Mouse (Mus musculus) heart, embryonic 16.5 days (tissue): ENCODE results near the gene Xrcc1. TPM values are rescaled to one million over a fixed set of nuclear protein-coding genes. Genes with fewer than 3 reads are reported as not detected.
"Not testable (repeated sequence)": the region's sequence is repeated elsewhere in the genome, so short reads cannot be mapped to it uniquely, and the experiment has no call there.

Source experiments
- ATAC-seq: fragments of 200-750 bp; cut with Nextera tagmentation; replicated peaks from 2 replicates; pipeline ENCODE4 v1.8.0; 2017; ENCODE audit warnings: moderate number of reproducible peaks; ENCODE audit not compliant: insufficient read depth, low FRiP score; ENCODE audit errors: extremely low read depth
- H3K27ac ChIP-seq: fragments of 300-500 bp; sonication (generic); 2 replicates; pipeline ENCODE4 v1.5.1; 2014; ENCODE audit warnings: mild to moderate bottlenecking, low read length, control low read depth, moderate library complexity
- H3K27me3 ChIP-seq: fragments of 300-500 bp; sonication (generic); 2 replicates; pipeline ENCODE4 v1.6.1; 2014; ENCODE audit warnings: low read length, mixed read lengths; ENCODE audit not compliant: control insufficient read depth, insufficient read depth
- H3K36me3 ChIP-seq: fragments of 300-500 bp; sonication (generic); 2 replicates; pipeline ENCODE4 v1.6.1; 2014; ENCODE audit not compliant: control insufficient read depth, insufficient read depth
- H3K4me1 ChIP-seq: fragments of 300-500 bp; sonication (generic); 2 replicates; pipeline ENCODE4 v1.6.1; 2014; ENCODE audit warnings: low read length, mixed read lengths; ENCODE audit not compliant: control insufficient read depth, insufficient read depth
- H3K4me2 ChIP-seq: fragments of 300-500 bp; sonication (generic); 2 replicates; pipeline ENCODE4 v1.6.1; 2014; ENCODE audit warnings: low read depth, mild to moderate bottlenecking, control low read depth, low read length
- H3K4me3 ChIP-seq: fragments of 300-500 bp; sonication (generic); 2 replicates; pipeline ENCODE4 v1.5.1; 2014; ENCODE audit warnings: mild to moderate bottlenecking, control low read depth, low read length
- H3K9ac ChIP-seq: fragments of 300-500 bp; sonication (generic); 2 replicates; pipeline ENCODE4 v1.6.1; 2014; ENCODE audit warnings: low read length, control low read depth
- H3K9me3 ChIP-seq: fragments of 300-500 bp; sonication (generic); replicated peaks from 2 replicates; pipeline ENCODE4 v1.6.1; 2016; ENCODE audit warnings: low read length; ENCODE audit not compliant: control insufficient read depth
- WGBS: fragments of 180-500 bp; shearing (Covaris S2); extraction: QIAGEN DNeasy Blood & Tissue Kit; methylation state at CpG from one replicate; pipeline ENCODE4 v1.1.7; 2014; 5-methylcytosine and 5-hydroxymethylcytosine counted together
- polyA plus RNA-seq: library from polyadenylated mRNA; unstranded; fragments of >200 nt; fragmentation: Nextera tagmentation; extraction: Ambion mirVana; gene quantifications from 2 replicates; pipeline ENCODE4 v1.2.1, GENCODE M21; 2015

Gene Xrcc1
- polyA plus RNA-seq, 1 experiment from 2014 or later = 91.5 TPM

DNA sequence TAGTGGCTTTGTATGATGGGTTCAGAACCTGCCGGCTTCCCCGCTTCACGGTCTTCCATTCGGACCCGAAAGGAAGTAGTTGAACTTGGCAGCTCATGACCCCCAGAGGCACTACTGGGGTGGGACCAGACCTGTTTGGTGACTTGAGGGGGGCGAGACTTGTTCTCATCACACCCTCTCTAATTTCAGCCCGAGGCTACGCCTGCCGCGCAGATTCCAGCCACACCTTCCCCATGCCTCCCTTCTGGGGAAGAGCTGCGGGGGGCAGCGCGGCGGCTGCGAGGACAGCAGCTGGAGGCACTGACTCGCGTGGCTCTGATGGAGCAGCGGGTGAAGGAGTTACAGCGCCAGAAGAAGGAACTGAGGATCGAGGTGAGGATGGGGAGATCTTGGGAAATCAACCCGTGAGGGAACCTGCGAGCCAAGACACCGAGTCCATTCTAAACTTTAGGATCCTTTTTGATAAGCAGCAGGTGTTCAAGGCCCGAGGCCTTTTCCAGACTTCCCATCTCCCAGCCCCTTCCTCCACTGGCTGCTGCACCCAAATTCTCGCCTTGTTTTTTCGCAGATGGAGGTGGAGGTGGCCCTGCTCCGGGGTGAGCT lies 66.3 kb downstream of the Xrcc1 start:
- Histone ChIP-seq H3K27ac (no peak overlapping the region), H3K4me3 (peak overlapping the region; percentile 33), H3K9ac (no peak overlapping the region), H3K4me1 (peaks cover 12% of the 10 kb centered on the region), H3K4me2 (peak overlapping the region; percentile 51), H3K27me3 (peaks cover 34% of the 10 kb centered on the region), H3K36me3 (no peaks in the 10 kb centered on the region), H3K9me3 (no peaks in the 10 kb centered on the region)
- no peak for ATAC-seq
- 6% methylated on average over 27 of the region's 27 CpGs for WGBS

DNA sequence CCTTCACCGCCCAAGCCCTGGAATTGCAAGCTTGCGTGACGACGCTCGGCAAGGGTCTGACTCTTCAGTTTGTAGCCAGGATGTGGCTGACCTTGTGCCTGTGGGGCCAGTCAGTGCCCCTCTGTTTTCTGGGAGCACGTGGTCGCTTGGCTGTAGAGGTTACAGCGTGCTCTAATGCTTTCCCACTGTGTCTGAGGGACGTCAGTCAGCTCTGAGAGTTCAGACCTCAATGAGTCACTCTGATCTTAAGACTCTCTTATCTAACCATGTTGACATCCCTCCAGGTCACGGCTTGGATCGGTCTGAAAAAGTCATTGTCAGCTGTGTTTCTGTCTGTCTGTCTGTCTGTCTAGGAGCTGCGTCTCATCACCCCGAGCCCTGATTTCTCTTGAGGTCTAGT lies 68.7 kb downstream of the Xrcc1 start:
- Histone ChIP-seq H3K4me3 (no peak overlapping the region), H3K36me3 (no peaks in the 10 kb centered on the region), H3K27me3 (peaks cover 29% of the 10 kb centered on the region), H3K27ac (no peak overlapping the region), H3K9ac (no peak overlapping the region), H3K4me1 (peaks cover 12% of the 10 kb centered on the region), H3K9me3 (no peaks in the 10 kb centered on the region), H3K4me2 (no peak overlapping the region)
- WGBS = 64% methylated on average over 13 of the region's 13 CpGs
- ATAC-seq = no peak

DNA sequence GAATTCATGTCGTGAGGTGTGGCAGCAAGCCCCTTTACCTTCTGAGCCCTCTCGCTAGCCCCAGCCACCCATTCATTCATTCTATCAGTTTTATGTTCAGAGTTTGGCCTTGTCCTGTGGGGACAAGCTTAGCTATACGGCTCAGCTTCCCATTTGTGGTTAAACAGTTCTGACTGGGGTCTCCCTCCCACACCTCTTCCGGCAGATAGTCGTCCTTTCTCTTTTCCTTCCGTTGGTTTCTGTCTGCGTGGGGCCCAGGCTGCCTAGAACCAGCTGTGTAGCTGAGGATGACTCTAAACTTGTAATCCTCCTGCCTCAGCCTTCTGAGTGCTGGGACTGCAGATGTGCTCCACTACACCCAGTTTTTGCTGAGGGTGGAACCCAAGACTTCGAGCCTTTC lies 71.7 kb downstream of the Xrcc1 start:
- peaks cover 11% of the 10 kb centered on the region for H3K27me3 ChIP-seq
- no peak for ATAC-seq
- 63% methylated on average over 8 of the region's 8 CpGs for WGBS
- peaks cover 5% of the 10 kb centered on the region; the same call in 1 of the 2 replicates for H3K9me3 ChIP-seq
- no peak overlapping the region for H3K4me3 ChIP-seq
- no peak overlapping the region for H3K27ac ChIP-seq
- no peaks in the 10 kb centered on the region for H3K36me3 ChIP-seq
- H3K4me2 ChIP-seq = no peak overlapping the region
- H3K4me1 ChIP-seq = peaks cover under 1% of the 10 kb centered on the region; the same call in 1 of the 2 replicates
- no peak overlapping the region for H3K9ac ChIP-seq

DNA sequence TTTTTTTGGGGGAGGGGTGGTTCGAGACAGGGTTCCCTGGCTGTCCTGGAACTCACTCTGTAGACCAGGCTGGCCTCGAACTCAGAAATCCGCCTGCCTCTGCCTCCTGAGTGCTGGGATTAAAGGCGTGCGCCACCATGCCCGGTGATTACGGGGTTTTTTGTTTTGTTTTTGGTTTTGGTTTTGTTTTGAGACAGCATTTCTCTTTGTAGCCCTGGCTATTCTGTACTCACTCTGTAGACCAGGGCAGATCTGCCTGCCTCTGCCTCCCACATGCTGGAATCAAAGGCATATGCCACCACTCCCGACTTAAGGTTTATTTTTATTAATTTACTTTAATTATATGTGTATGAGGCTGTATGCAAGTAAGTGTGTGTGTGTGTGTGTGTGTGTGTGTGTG lies 72.3 kb downstream of the Xrcc1 start:
- WGBS = 84% methylated on average over 8 of the region's 8 CpGs
- H3K9ac ChIP-seq = not testable (repeated sequence)

DNA sequence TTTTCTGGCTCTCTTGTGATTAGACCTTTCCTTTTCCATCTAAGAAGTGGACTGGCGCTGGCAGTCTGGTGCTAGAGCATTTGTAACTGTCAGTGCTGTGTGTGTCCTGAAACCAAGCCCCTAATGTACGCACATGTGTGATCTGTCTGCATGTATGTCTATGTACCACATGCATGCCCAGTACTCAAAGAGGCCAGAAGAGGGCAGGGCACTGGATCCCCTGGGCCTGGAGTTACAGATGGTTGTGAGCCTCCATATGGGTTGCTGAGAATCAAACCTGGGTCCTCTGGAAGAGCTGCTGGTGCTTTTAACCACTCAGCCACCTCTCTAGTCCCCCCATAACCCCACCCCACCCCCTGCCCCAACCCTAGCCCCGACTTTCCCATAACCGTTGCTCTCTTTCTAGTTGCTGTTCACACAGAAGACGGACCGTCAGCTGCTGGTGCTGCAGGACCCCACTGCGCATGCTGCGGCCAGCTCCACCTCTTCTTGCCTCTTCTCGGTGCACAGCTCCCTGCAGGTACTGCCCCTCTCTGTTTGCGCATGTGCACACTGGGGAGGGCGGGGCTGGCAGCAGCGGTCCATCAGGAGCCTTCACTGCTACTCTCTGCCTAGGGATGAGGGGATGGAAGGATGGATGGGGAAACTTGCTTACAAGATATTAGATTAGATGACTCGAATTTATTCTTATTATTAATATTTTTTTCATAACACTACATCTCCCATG lies 73.7 kb downstream of the Xrcc1 start:
- no peaks in the 10 kb centered on the region for H3K36me3 ChIP-seq
- 54% methylated on average over 13 of the region's 13 CpGs for WGBS
- H3K9me3 ChIP-seq = peaks cover 5% of the 10 kb centered on the region; the same call in 1 of the 2 replicates
- no peak for ATAC-seq
- peaks cover 2% of the 10 kb centered on the region for H3K27me3 ChIP-seq
- H3K9ac ChIP-seq = no peak overlapping the region
- H3K4me2 ChIP-seq = no peak overlapping the region
- H3K4me3 ChIP-seq = no peak overlapping the region
- no peak overlapping the region for H3K27ac ChIP-seq
- no peaks in the 10 kb centered on the region for H3K4me1 ChIP-seq

More for the DNA sequence above, 72.3 kb downstream of the Xrcc1 start:
- H3K27me3 ChIP-seq, H3K4me2 ChIP-seq, H3K27ac ChIP-seq, H3K36me3 ChIP-seq, H3K4me1 ChIP-seq, H3K9me3 ChIP-seq, ATAC-seq, H3K4me3 ChIP-seq: not testable (repeated sequence)

DNA sequence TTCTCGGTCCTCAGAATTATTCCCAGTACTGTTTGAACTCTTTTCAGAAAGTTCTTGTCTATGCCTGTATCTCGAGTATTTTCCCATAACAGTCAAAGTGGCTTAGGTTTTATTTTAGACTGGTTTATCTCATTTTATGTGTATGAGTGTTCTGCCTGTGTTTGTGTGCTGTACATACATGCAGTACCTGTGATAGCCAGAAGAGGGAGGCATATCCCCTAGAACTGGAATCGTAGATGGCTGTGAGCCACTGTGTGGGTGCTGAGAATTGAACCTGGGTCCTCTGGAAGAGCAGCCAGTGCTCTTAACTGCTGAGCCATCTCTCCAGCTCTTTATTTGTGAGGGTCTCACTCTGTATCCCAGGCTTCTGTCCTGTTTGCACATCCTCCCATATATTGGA lies 75.1 kb downstream of the Xrcc1 start:
- Histone ChIP-seq H3K4me1 (no peaks in the 10 kb centered on the region), H3K9ac (no peak overlapping the region)
- WGBS = 77% methylated on average over 3 of the region's 3 CpGs

DNA sequence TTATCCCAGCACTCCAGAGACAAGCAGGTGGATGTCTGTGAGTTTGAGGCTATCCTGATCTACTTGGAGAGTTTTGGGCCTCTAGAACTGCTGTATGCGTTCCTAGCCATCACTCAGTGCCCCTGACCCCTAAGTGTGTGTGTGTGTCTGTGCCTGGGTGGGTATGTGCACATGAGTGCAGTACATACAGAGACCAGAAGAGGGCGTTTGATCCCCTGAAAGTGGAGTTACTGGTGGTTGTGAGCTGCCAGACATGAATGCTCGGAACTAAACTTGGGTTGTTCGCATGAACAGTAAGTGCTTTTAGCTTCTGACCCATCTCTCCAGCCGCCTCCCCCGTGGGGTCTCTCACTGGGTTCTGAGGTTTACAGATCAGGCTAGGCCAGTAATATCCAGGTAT lies 76.9 kb downstream of the Xrcc1 start:
- H3K4me1 ChIP-seq = no peaks in the 10 kb centered on the region
- no peaks in the 10 kb centered on the region for H3K36me3 ChIP-seq
- H3K4me3 ChIP-seq = no peak overlapping the region
- peaks cover 5% of the 10 kb centered on the region; the same call in 1 of the 2 replicates for H3K9me3 ChIP-seq
- no peak overlapping the region for H3K27ac ChIP-seq
- no peaks in the 10 kb centered on the region; the same call in none of the 2 replicates for H3K27me3 ChIP-seq
- no peak for ATAC-seq
- no peak overlapping the region for H3K4me2 ChIP-seq
- WGBS = 78% methylated on average over 6 of the region's 6 CpGs
- H3K9ac ChIP-seq = no peak overlapping the region

More for the DNA sequence above, 75.1 kb downstream of the Xrcc1 start:
- H3K27me3 ChIP-seq = peaks cover 2% of the 10 kb centered on the region
- H3K27ac ChIP-seq = no peak overlapping the region
- H3K4me2 ChIP-seq = no peak overlapping the region
- H3K36me3 ChIP-seq = no peaks in the 10 kb centered on the region
- ATAC-seq = no peak
- peaks cover 5% of the 10 kb centered on the region; the same call in 1 of the 2 replicates for H3K9me3 ChIP-seq
- H3K4me3 ChIP-seq = no peak overlapping the region

Other genes with a start within 250 kb of the Xrcc1 start
- 16.6 and 16.8 TPM in 2 replicates for gene Zfp61, start 245.1 kb upstream of the Xrcc1 start, polyA plus RNA-seq
- 5.1 and 5.2 TPM in 2 replicates for gene Zfp94, start 229.6 kb upstream of the Xrcc1 start, polyA plus RNA-seq
- 0.17 and 0.30 TPM in 2 replicates for gene Tescl, start 212.4 kb upstream of the Xrcc1 start, polyA plus RNA-seq
- not detected in 2 replicates for gene Lypd5, start 197.1 kb upstream of the Xrcc1 start, polyA plus RNA-seq
- gene Kcnn4, start 176.0 kb upstream of the Xrcc1 start, polyA plus RNA-seq = 5.2 and 10.9 TPM in 2 replicates
- gene Smg9, start 146.7 kb upstream of the Xrcc1 start, polyA plus RNA-seq = 18.7 and 20.5 TPM in 2 replicates
- gene Irgc1, start 94.0 kb upstream of the Xrcc1 start, polyA plus RNA-seq = 0.29 TPM in 1 of 2 replicates, not detected in the other
- gene Plaur, start 83.8 kb upstream of the Xrcc1 start, polyA plus RNA-seq = 8.1 and 8.8 TPM in 2 replicates
- gene Cadm4, start 64.3 kb upstream of the Xrcc1 start, polyA plus RNA-seq = 1.2 and 1.3 TPM in 2 replicates
- 40.9 and 43.0 TPM in 2 replicates for gene Zfp428, start 39.3 kb upstream of the Xrcc1 start, polyA plus RNA-seq
- 0.26 and 0.35 TPM in 2 replicates for gene AC161166.1, start 33.8 kb upstream of the Xrcc1 start, polyA plus RNA-seq
- gene Irgq, start 15.6 kb upstream of the Xrcc1 start, polyA plus RNA-seq = 6.1 and 6.8 TPM in 2 replicates
- gene Pinlyp, start 171 bp upstream of the Xrcc1 start, polyA plus RNA-seq = 0.17 TPM in 2 replicates
- gene Ethe1, start 41.3 kb downstream of the Xrcc1 start, polyA plus RNA-seq = 23.5 and 26.1 TPM in 2 replicates
- gene Zfp575, start 41.4 kb downstream of the Xrcc1 start, polyA plus RNA-seq = 0.87 and 0.96 TPM in 2 replicates
- gene Phldb3, start 64.5 kb downstream of the Xrcc1 start, polyA plus RNA-seq = 0.09 and 0.17 TPM in 2 replicates
- 0.08 TPM in 1 of 2 replicates, not detected in the other for gene Lypd3, start 90.3 kb downstream of the Xrcc1 start, polyA plus RNA-seq
- gene Tex101, start 130.4 kb downstream of the Xrcc1 start, polyA plus RNA-seq = not detected in 2 replicates
- not detected in 2 replicates for gene BC049730, start 163.0 kb downstream of the Xrcc1 start, polyA plus RNA-seq
- gene Gm4763, start 180.6 kb downstream of the Xrcc1 start, polyA plus RNA-seq = not detected in 2 replicates
- gene Cd177, start 214.0 kb downstream of the Xrcc1 start, polyA plus RNA-seq = 0.25 and 0.30 TPM in 2 replicates
- 0.22 TPM in 1 of 2 replicates, not detected in the other for gene Ceacam10, start 230.9 kb downstream of the Xrcc1 start, polyA plus RNA-seq